Mouse (Mus musculus) ES-Bruce4 (cell line): Measurements from ENCODE around the gene Bbox1.

Source experiments
- CTCF ChIP-seq: IDR thresholded peaks from one replicate; pipeline ENCODE4 v1.8.1; 2011; ENCODE audit warnings: low read depth, low read length
- POLR2A ChIP-seq: IDR thresholded peaks from one replicate; pipeline ENCODE4 v1.8.1; 2011; ENCODE audit warnings: low read length; ENCODE audit not compliant: insufficient read depth

DNA sequence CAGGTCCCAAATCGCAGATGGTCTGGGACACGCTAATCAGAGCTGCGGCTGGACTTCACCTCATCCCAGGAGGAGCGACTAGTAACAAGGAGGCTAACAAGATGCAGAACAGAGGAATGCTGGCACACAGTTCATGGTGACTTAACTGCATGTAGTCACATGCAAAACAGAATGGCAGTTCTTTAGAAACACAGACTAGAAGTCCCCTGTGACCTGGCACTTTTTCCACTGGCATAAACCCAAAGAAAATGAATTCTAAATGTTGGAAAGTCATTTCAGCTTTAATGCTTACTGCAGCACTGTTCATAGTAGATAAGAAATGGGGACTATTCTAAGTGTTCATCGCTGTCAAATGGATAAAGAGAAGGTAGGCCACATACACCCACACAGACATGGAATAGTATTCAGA, 37.5 kb upstream of the Bbox1 start:
- TF ChIP-seq CTCF = no peak
- no peak for TF ChIP-seq POLR2A
